Mouse (Mus musculus) ES-Bruce4 (cell line): ENCODE measurements around the gene Magi2. TPM values are rescaled to one million over a fixed set of nuclear protein-coding genes. Genes with fewer than 3 reads are reported as not detected.

ENCODE experiments used
- H3K27ac ChIP-seq: 2 replicates; pipeline ENCODE4 v1.5.1; 2012; ENCODE audit warnings: low read length, inconsistent platforms; ENCODE audit not compliant: insufficient read depth
- H3K27me3 ChIP-seq: 2 replicates; pipeline ENCODE4 v1.6.1; 2012; ENCODE audit warnings: mild to moderate bottlenecking, low read length, inconsistent platforms; ENCODE audit not compliant: control insufficient read depth, poor library complexity, insufficient read depth, severe bottlenecking
- H3K36me3 ChIP-seq: 2 replicates; pipeline ENCODE4 v1.6.1; 2012; ENCODE audit warnings: inconsistent platforms, mild to moderate bottlenecking, low read length, moderate library complexity; ENCODE audit not compliant: control insufficient read depth, poor library complexity, insufficient read depth, severe bottlenecking
- H3K4me1 ChIP-seq: one replicate; pipeline ENCODE4 v1.8.1; 2011; ENCODE audit warnings: low read length; ENCODE audit not compliant: control insufficient read depth, insufficient read depth
- H3K4me3 ChIP-seq: 2 replicates; pipeline ENCODE4 v1.5.1; 2011; ENCODE audit warnings: low read depth, mild to moderate bottlenecking, low read length
- H3K9ac ChIP-seq: 2 replicates; pipeline ENCODE4 v1.6.1; 2012; ENCODE audit warnings: low read depth, mild to moderate bottlenecking, inconsistent platforms; ENCODE audit not compliant: poor library complexity, severe bottlenecking
- H3K9me3 ChIP-seq: replicated peaks from 2 replicates; pipeline ENCODE4 v1.6.1; 2012; ENCODE audit warnings: mild to moderate bottlenecking, low read length, inconsistent platforms; ENCODE audit not compliant: control insufficient read depth, poor library complexity, insufficient read depth, severe bottlenecking
- CTCF ChIP-seq: IDR thresholded peaks from one replicate; pipeline ENCODE4 v1.8.1; 2011; ENCODE audit warnings: low read depth, low read length
- EP300 ChIP-seq: IDR thresholded peaks from 2 replicates; pipeline ENCODE4 v1.6.1; 2011; ENCODE audit warnings: low read depth, low read length; ENCODE audit not compliant: insufficient read depth
- POLR2A ChIP-seq: IDR thresholded peaks from one replicate; pipeline ENCODE4 v1.8.1; 2011; ENCODE audit warnings: low read length; ENCODE audit not compliant: insufficient read depth
- polyA plus RNA-seq: library from polyadenylated mRNA; stranded (reverse); fragments of >200 nt; gene quantifications from 2 replicates; pipeline ENCODE4 v1.2.4, GENCODE M21; 2011; ENCODE audit warnings: low read depth; ENCODE audit not compliant: missing spikeins, insufficient read depth, insufficient read length

Magi2 gene
- polyA plus RNA-seq, 1 experiment: 1.8 TPM

- TF ChIP-seq POLR2A (no peak), CTCF (no peak), EP300 (no peak)
- no peaks in the 10 kb centered on the region for H3K4me1 ChIP-seq
- H3K36me3 ChIP-seq: no peaks in the 10 kb centered on the region
- H3K27ac ChIP-seq: no peak overlapping the region
- H3K27me3 ChIP-seq: no peaks in the 10 kb centered on the region
- H3K4me3 ChIP-seq: no peak overlapping the region
- no peak overlapping the region for H3K9ac ChIP-seq
- no peaks in the 10 kb centered on the region for H3K9me3 ChIP-seq
These were observed 842.2 kb downstream of the Magi2 start for GRCm38 (mm10) chr5:20068921-20069486.

GRCm38 (mm10) chr5:20074101-20074500 is 847.3 kb downstream of the Magi2 start:
- no peak for TF ChIP-seq CTCF
- TF ChIP-seq EP300: no peak
- TF ChIP-seq POLR2A: no peak
- no peak overlapping the region for H3K9ac ChIP-seq
- H3K27me3 ChIP-seq: no peaks in the 10 kb centered on the region
- H3K27ac ChIP-seq: no peak overlapping the region
- H3K4me3 ChIP-seq: no peak overlapping the region
- H3K36me3 ChIP-seq: no peaks in the 10 kb centered on the region
- H3K9me3 ChIP-seq: no peaks in the 10 kb centered on the region
- H3K4me1 ChIP-seq: no peaks in the 10 kb centered on the region

- TF ChIP-seq CTCF (no peak), POLR2A (no peak), EP300 (no peak)
- Histone ChIP-seq H3K9ac (no peak overlapping the region), H3K36me3 (no peaks in the 10 kb centered on the region), H3K27ac (no peak overlapping the region), H3K4me1 (no peaks in the 10 kb centered on the region), H3K27me3 (no peaks in the 10 kb centered on the region), H3K4me3 (no peak overlapping the region), H3K9me3 (no peaks in the 10 kb centered on the region)
These were observed 848.0 kb downstream of the Magi2 start for GRCm38 (mm10) chr5:20074867-20075266.

- H3K36me3 ChIP-seq: no peaks in the 10 kb centered on the region
- no peak overlapping the region for H3K27ac ChIP-seq
- no peaks in the 10 kb centered on the region for H3K27me3 ChIP-seq
- H3K9ac ChIP-seq: no peak overlapping the region
- TF ChIP-seq CTCF (no peak), EP300 (no peak), POLR2A (no peak)
- no peaks in the 10 kb centered on the region for H3K4me1 ChIP-seq
- no peaks in the 10 kb centered on the region for H3K9me3 ChIP-seq
- no peak overlapping the region for H3K4me3 ChIP-seq
These were observed 852.1 kb downstream of the Magi2 start for GRCm38 (mm10) chr5:20078931-20079330.

GRCm38 (mm10) chr5:20080605-20081309 is 853.9 kb downstream of the Magi2 start:
- no peak overlapping the region for H3K27ac ChIP-seq
- no peaks in the 10 kb centered on the region for H3K36me3 ChIP-seq
- H3K4me3 ChIP-seq: no peak overlapping the region
- H3K4me1 ChIP-seq: no peaks in the 10 kb centered on the region
- no peak overlapping the region for H3K9ac ChIP-seq
- TF ChIP-seq POLR2A (no peak), CTCF (no peak), EP300 (no peak)
- H3K27me3 ChIP-seq: no peaks in the 10 kb centered on the region
- no peaks in the 10 kb centered on the region for H3K9me3 ChIP-seq

GRCm38 (mm10) chr5:20082368-20082767 is 855.5 kb downstream of the Magi2 start:
- no peak overlapping the region for H3K9ac ChIP-seq
- no peak overlapping the region for H3K27ac ChIP-seq
- no peak overlapping the region for H3K4me3 ChIP-seq
- no peaks in the 10 kb centered on the region for H3K4me1 ChIP-seq
- H3K27me3 ChIP-seq: no peaks in the 10 kb centered on the region
- H3K36me3 ChIP-seq: no peaks in the 10 kb centered on the region
- TF ChIP-seq POLR2A (no peak), CTCF (no peak), EP300 (no peak)
- no peaks in the 10 kb centered on the region for H3K9me3 ChIP-seq
